Mouse (Mus musculus) CH12.LX (cell line): Measurements from ENCODE around the gene Ptprk.

Experiments
- CHD1 ChIP-seq: IDR thresholded peaks from 2 replicates; pipeline ENCODE4 v1.6.1; 2012; ENCODE audit warnings: low read depth, low read length, improper control_type of control experiment, inconsistent platforms
- CTCF ChIP-seq, 2 experiments: IDR thresholded peaks in 1 of 2; conservative IDR thresholded peaks in 1 of 2; 2 replicates each; pipeline ENCODE4 v1.5.1; 2011 to 2012; ENCODE audit warnings: low read depth in 2 of 2, low read length in 2 of 2, improper control_type of control experiment in 1 of 2, inconsistent platforms in 1 of 2, mild to moderate bottlenecking in 1 of 2, moderate library complexity in 1 of 2
- ELF1 ChIP-seq: IDR thresholded peaks from 2 replicates; pipeline ENCODE4 v1.6.1; 2014; ENCODE audit warnings: low read depth, mild to moderate bottlenecking, inconsistent platforms, low read length, improper control_type of control experiment
- EP300 ChIP-seq: IDR thresholded peaks from 2 replicates; pipeline ENCODE4 v1.6.1; 2011; ENCODE audit warnings: low read length, improper control_type of control experiment
- HCFC1 ChIP-seq: IDR thresholded peaks from 2 replicates; pipeline ENCODE4 v1.6.1; 2012; ENCODE audit warnings: low read depth, mild to moderate bottlenecking, inconsistent platforms, low read length, improper control_type of control experiment
- MAX ChIP-seq: IDR thresholded peaks from 2 replicates; pipeline ENCODE4 v1.6.1; 2011; ENCODE audit warnings: low read length, improper control_type of control experiment
- POLR2A ChIP-seq: IDR thresholded peaks from 2 replicates; pipeline ENCODE4 v1.6.1; 2011; ENCODE audit warnings: low read depth, mild to moderate bottlenecking, improper control_type of control experiment, low read length
- RAD21 ChIP-seq: IDR thresholded peaks from 2 replicates; pipeline ENCODE4 v1.6.1; 2011; ENCODE audit warnings: low read depth, mild to moderate bottlenecking, low read length, improper control_type of control experiment, moderate library complexity
- TBP ChIP-seq: conservative IDR thresholded peaks from 2 replicates; pipeline ENCODE4 v1.6.1; 2011; ENCODE audit warnings: low read depth, low read length, improper control_type of control experiment
- UBTF ChIP-seq: IDR thresholded peaks from 2 replicates; pipeline ENCODE4 v1.6.1; 2012; ENCODE audit warnings: low read depth, mild to moderate bottlenecking, inconsistent platforms, low read length, improper control_type of control experiment, moderate library complexity
- USF1 ChIP-seq: IDR thresholded peaks from 2 replicates; pipeline ENCODE4 v1.6.1; 2014; ENCODE audit warnings: low read depth, mild to moderate bottlenecking, inconsistent platforms, low read length, improper control_type of control experiment
- USF2 ChIP-seq: conservative IDR thresholded peaks from 2 replicates; pipeline ENCODE4 v1.6.1; 2011; ENCODE audit warnings: low read depth, low read length, improper control_type of control experiment
- ZMIZ1 ChIP-seq: IDR thresholded peaks from 2 replicates; pipeline ENCODE4 v1.6.1; 2012; ENCODE audit warnings: low read depth, mild to moderate bottlenecking, inconsistent platforms, low read length, improper control_type of control experiment

GRCm38 (mm10) chr10:28278757-28279156 lies 204.1 kb downstream of the Ptprk start:
- no peak for TF ChIP-seq UBTF
- no peak for TF ChIP-seq CTCF (conservative IDR thresholded peaks at IDR 0.05 in 1 of 2, IDR thresholded peaks at IDR 0.05 in 1 of 2; ENCODE audit: low read depth in 2 of 2, low read length in 2 of 2)
- no peak for TF ChIP-seq MAX
- TF ChIP-seq USF1, result no peak
- no peak for TF ChIP-seq POLR2A
- TF ChIP-seq HCFC1, result no peak
- TF ChIP-seq USF2, result no peak
- TF ChIP-seq RAD21, result no peak
- TF ChIP-seq EP300, result no peak
- TF ChIP-seq CHD1, result no peak
- no peak for TF ChIP-seq ELF1
- TF ChIP-seq ZMIZ1, result no peak
- no peak for TF ChIP-seq TBP
